Mouse (Mus musculus): ENCODE results near the gene Rbbp8nl. TPM values are rescaled to one million over a fixed set of nuclear protein-coding genes. Genes with fewer than 3 reads are reported as not detected.

Rbbp8nl gene
- polyA plus RNA-seq, 1 experiment from 2014 or later, result not detected

GRCm38 (mm10) chr2:180228592-180228991 is 61.1 kb downstream of the Rbbp8nl start:
- no peaks in the 10 kb centered on the region for H3K36me3 ChIP-seq (ENCODE audit: control insufficient read depth, insufficient read depth, low read length)
- no peaks in the 10 kb centered on the region for H3K9me3 ChIP-seq (ENCODE audit: control insufficient read depth, low read length)
- peaks cover 22% of the 10 kb centered on the region for H3K27me3 ChIP-seq (replicated peaks; ENCODE audit: control insufficient read depth, insufficient read depth, low read length)
- peaks cover 29% of the 10 kb centered on the region for H3K4me1 ChIP-seq (ENCODE audit: control insufficient read depth, insufficient read depth, low read depth, low read length)
- 53% methylated on average over 7 of the region's 7 CpGs for WGBS
- H3K9ac ChIP-seq (ENCODE audit: low read depth, low read length), result no peak overlapping the region
- ATAC-seq, result no peak
- H3K27ac ChIP-seq (ENCODE audit: low read depth, low read length), result no peak overlapping the region
- no peak overlapping the region for H3K4me2 ChIP-seq (ENCODE audit: low read length)
- H3K4me3 ChIP-seq (ENCODE audit: low read length), result no peak overlapping the region

DNA sequence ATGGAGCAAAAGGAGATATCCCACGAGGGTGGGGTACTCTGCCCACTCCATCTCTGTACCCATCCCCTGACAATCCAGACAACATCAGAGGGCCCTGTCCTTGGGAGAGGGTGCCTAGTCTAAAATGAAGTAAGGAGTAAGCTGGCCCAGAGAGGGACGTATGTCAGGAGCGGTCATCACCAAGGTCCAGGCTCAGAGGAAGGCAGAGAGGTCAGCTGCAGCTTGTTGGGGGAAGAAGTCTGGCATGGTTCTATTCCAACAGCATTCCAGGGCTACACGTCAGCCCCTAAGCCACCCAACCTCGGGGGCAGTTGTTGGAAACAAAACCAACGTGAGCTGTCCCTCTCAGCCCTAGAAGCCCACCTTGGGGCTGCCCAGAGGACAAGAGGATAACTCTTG is 61.6 kb downstream of the Rbbp8nl start:
- no peak overlapping the region for H3K4me3 ChIP-seq (ENCODE audit: low read length)
- H3K4me2 ChIP-seq (ENCODE audit: low read length), result no peak overlapping the region
- no peaks in the 10 kb centered on the region for H3K9me3 ChIP-seq (ENCODE audit: control insufficient read depth, low read length)
- 48% methylated on average over 6 of the region's 6 CpGs for WGBS
- no peak for ATAC-seq
- H3K4me1 ChIP-seq (ENCODE audit: control insufficient read depth, insufficient read depth, low read depth, low read length), result peaks cover 29% of the 10 kb centered on the region
- no peak overlapping the region for H3K27ac ChIP-seq (ENCODE audit: low read depth, low read length)
- H3K27me3 ChIP-seq (replicated peaks; ENCODE audit: control insufficient read depth, insufficient read depth, low read length), result peaks cover 26% of the 10 kb centered on the region
- H3K36me3 ChIP-seq (ENCODE audit: control insufficient read depth, insufficient read depth, low read length), result no peaks in the 10 kb centered on the region
- H3K9ac ChIP-seq (ENCODE audit: low read depth, low read length), result no peak overlapping the region

Small RNAs within 50 kb of the gene (microRNA-seq; reads per million reads assigned to microRNA genes)
- not detected for gene Mir3091

Other genes starting within 250 kb of the Rbbp8nl start
- 514 and 534 TPM in 2 replicates for gene Psma7, start 247.4 kb downstream of the Rbbp8nl start, polyA plus RNA-seq (2015; fragmentation: Nextera tagmentation; extraction: Ambion mirVana)
- gene Ss18l1, start 247.4 kb downstream of the Rbbp8nl start, polyA plus RNA-seq (2015; fragmentation: Nextera tagmentation; extraction: Ambion mirVana), result 53.0 and 61.1 TPM in 2 replicates
- 33.1 and 33.2 TPM in 2 replicates for gene Mtg2, start 219.3 kb downstream of the Rbbp8nl start, polyA plus RNA-seq (2015; fragmentation: Nextera tagmentation; extraction: Ambion mirVana)
- 2.1 and 2.7 TPM in 2 replicates for gene Hrh3, start 185.4 kb downstream of the Rbbp8nl start, polyA plus RNA-seq (2015; fragmentation: Nextera tagmentation; extraction: Ambion mirVana)
- 70.5 and 72.8 TPM in 2 replicates for gene Osbpl2, start 170.6 kb downstream of the Rbbp8nl start, polyA plus RNA-seq (2015; fragmentation: Nextera tagmentation; extraction: Ambion mirVana)
- 193 and 201 TPM in 2 replicates for gene Adrm1, start 118.4 kb downstream of the Rbbp8nl start, polyA plus RNA-seq (2015; fragmentation: Nextera tagmentation; extraction: Ambion mirVana)
- 2.2 and 3.5 TPM in 2 replicates for gene Lama5, start 64.0 kb downstream of the Rbbp8nl start, polyA plus RNA-seq (2015; fragmentation: Nextera tagmentation; extraction: Ambion mirVana)
- 271 and 282 TPM in 2 replicates for gene Rps21, start 32.5 kb downstream of the Rbbp8nl start, polyA plus RNA-seq (2015; fragmentation: Nextera tagmentation; extraction: Ambion mirVana)
- gene Cables2, start 16.4 kb downstream of the Rbbp8nl start, polyA plus RNA-seq (2015; fragmentation: Nextera tagmentation; extraction: Ambion mirVana), result 11.1 and 22.2 TPM in 2 replicates
- gene Gata5, start 44.8 kb upstream of the Rbbp8nl start, polyA plus RNA-seq (2015; fragmentation: Nextera tagmentation; extraction: Ambion mirVana), result not detected in 2 replicates
- gene Slco4a1, start 166.4 kb upstream of the Rbbp8nl start, polyA plus RNA-seq (2015; fragmentation: Nextera tagmentation; extraction: Ambion mirVana), result 2.7 and 3.0 TPM in 2 replicates
- 3.6 and 4.1 TPM in 2 replicates for gene Ntsr1, start 210.1 kb upstream of the Rbbp8nl start, polyA plus RNA-seq (2015; fragmentation: Nextera tagmentation; extraction: Ambion mirVana)